8 mouse cellular contexts compared by ENCODE assay signal in the genomic region with DNA sequence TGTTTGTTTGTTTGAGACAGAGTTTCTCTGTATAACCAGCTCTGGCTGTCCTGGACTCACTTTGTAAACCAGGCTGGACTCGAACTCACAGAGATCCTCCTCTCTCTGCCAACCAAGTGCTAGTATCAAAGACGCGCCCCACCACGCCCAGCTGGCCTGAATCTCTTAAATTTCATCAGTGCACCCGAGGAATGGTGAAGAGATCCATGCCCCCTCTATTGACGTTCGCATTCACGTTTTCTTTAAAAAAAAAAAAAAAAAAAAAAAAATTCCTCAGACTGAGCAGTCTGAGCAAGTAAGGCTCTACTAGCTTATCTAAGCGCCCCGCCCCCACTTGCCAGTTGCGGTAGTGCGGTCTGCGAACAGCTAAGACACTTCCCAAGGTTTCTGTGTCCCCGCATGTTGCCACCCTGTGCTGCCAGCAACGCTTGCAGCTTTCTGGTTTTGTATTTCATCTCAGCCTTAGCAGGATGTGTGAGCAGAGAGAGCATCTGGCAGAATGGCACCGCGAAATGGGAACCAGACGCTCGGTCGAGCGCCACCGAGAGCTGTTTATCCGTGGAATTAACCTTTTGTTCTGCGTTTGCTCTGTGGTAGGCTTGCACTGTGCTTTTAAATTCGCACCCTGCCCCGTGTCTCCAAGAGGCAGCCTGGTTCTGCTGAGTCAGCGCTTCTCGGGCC.
DNase-seq lines count a peak whose midpoint lies in the region; ATAC-seq and TF ChIP-seq lines count a peak whose summit lies in the region.

No protein-coding gene starts in this region.

- peak overlapping the region; percentile 21 for H3K9ac ChIP-seq in intestine, embryonic 14.5 days (ENCODE audit: low read length)

- no peaks in the 10 kb centered on the region for H3K27me3 ChIP-seq in intestine, embryonic 14.5 days (replicated peaks; ENCODE audit: control insufficient read depth, insufficient read depth, low read length)
- peaks cover 93% of the 10 kb centered on the region for H3K27me3 ChIP-seq in midbrain, embryonic 10.5 days (ENCODE audit: low read depth, poor library complexity, severe bottlenecking)

- peak; percentile 77 for ATAC-seq in common myeloid progenitor, adult 5-6 weeks (replicated peaks; ENCODE audit: low read depth, poor library complexity, severe bottlenecking)
- ATAC-seq in intestine, embryonic 14.5 days (replicated peaks; ENCODE audit: low FRiP score, low TSS enrichment, low read depth): no peak; the same call in 1 of the 2 replicates

- H3K4me1 ChIP-seq in intestine, embryonic 14.5 days (replicated peaks; ENCODE audit: control insufficient read depth, insufficient read depth, low read length): peaks cover 20% of the 10 kb centered on the region
- peaks cover 61% of the 10 kb centered on the region for H3K4me1 ChIP-seq in midbrain, embryonic 10.5 days

- peak overlapping the region; percentile 58 for H3K4me3 ChIP-seq in gastrocnemius, adult 2 months
- peak overlapping the region; percentile 27 for H3K4me3 ChIP-seq in intestine, embryonic 14.5 days (ENCODE audit: low read depth, low read length)
- H3K4me3 ChIP-seq in midbrain, embryonic 10.5 days: peak overlapping the region; percentile 45

- no peaks in the 10 kb centered on the region for H3K9me3 ChIP-seq in intestine, embryonic 14.5 days (ENCODE audit: control insufficient read depth, low read length)
- no peaks in the 10 kb centered on the region for H3K9me3 ChIP-seq in midbrain, embryonic 10.5 days (replicated peaks)

- no peaks in the 10 kb centered on the region for H3K36me3 ChIP-seq in intestine, embryonic 14.5 days (ENCODE audit: control insufficient read depth, insufficient read depth, low read length)
- H3K36me3 ChIP-seq in midbrain, embryonic 10.5 days: no peaks in the 10 kb centered on the region

- WGBS in intestine, embryonic 14.5 days: 8% methylated on average over 28 of the region's 28 CpGs
- WGBS in midbrain, embryonic 10.5 days: 8% methylated on average over 28 of the region's 28 CpGs

- DNase-seq in heart, adult 11 months: peak; percentile 93
- DNase-seq in heart, adult 8-10 months (ENCODE audit: low spot score): no peak
- peak; percentile 77 for DNase-seq in gastrocnemius, adult 2 months
- DNase-seq in intestine, embryonic 14.5 days (ENCODE audit: low spot score): peak; percentile 81
- DNase-seq in left cerebral cortex, postnatal 25 days (ENCODE audit: low spot score in 2 of 2): peak; percentile 68 to 85
- peak; percentile 61 for DNase-seq in midbrain, embryonic 10.5 days (ENCODE audit: low spot score)
- peak; percentile 16 to 34 for DNase-seq in spleen, postnatal 14 days (ENCODE audit: low spot score in 2 of 2)

- no peak for TF ChIP-seq CTCF in gastrocnemius, adult 2 months (IDR thresholded peaks at IDR 0.05)

- H3K27ac ChIP-seq in gastrocnemius, adult 2 months: peak overlapping the region; percentile 52
- H3K27ac ChIP-seq in intestine, embryonic 14.5 days (ENCODE audit: low read depth): no peak overlapping the region
- peak overlapping the region; percentile 68 for H3K27ac ChIP-seq in midbrain, embryonic 10.5 days (replicated peaks)

- peak overlapping the region; percentile 51 for H3K4me2 ChIP-seq in intestine, embryonic 14.5 days (ENCODE audit: low read length)

- intact Hi-C loops in gastrocnemius, adult 2 months (cut with DNase I): no loop called here
- intact Hi-C loops in left cerebral cortex, postnatal 25 days (cut with DNase I): loop anchor here (2.0 to 5.0 kb wide), 2 partner anchors 118 to 226 kb away; partner anchors contain the start of gene Hes1
